Mouse (Mus musculus): ENCODE data around the gene Rapgef3. TPM values are rescaled to one million over a fixed set of nuclear protein-coding genes. Genes with fewer than 3 reads are reported as not detected.

Gene Rapgef3
- polyA plus RNA-seq, 1 experiment from 2014 or later, result 9.0 TPM

- ATAC-seq (ENCODE audit: insufficient read depth, low FRiP score, low read depth), result no peak
- WGBS, result 74% methylated on average over 12 of the region's 12 CpGs
- Histone ChIP-seq H3K27ac (no peak overlapping the region), H3K9ac (no peak overlapping the region), H3K9me3 (no peaks in the 10 kb centered on the region), H3K4me2 (no peak overlapping the region), H3K4me1 (0 out of 2 replicates have a peak, but pooled peaks cover 10% of the 10 kb centered on the region), H3K4me3 (replicated peaks) (no peak overlapping the region), H3K36me3 (no peaks in the 10 kb centered on the region), H3K27me3 (replicated peaks) (no peaks in the 10 kb centered on the region)
Measured at GRCm38 (mm10) chr15:97741662-97742061, 26.1 kb downstream of the Rapgef3 start.

- Histone ChIP-seq H3K9me3 (no peaks in the 10 kb centered on the region), H3K36me3 (no peaks in the 10 kb centered on the region), H3K4me1 (0 out of 2 replicates have a peak, but pooled peaks cover 6% of the 10 kb centered on the region), H3K27ac (no peak overlapping the region), H3K4me3 (replicated peaks) (no peak overlapping the region), H3K4me2 (no peak overlapping the region), H3K9ac (no peak overlapping the region), H3K27me3 (replicated peaks) (no peaks in the 10 kb centered on the region)
- 73% methylated on average over 9 of the region's 9 CpGs for WGBS
- ATAC-seq (ENCODE audit: insufficient read depth, low FRiP score, low read depth), result no peak
Measured at GRCm38 (mm10) chr15:97740283-97740732, 27.5 kb downstream of the Rapgef3 start.

- Histone ChIP-seq H3K4me1 (no peaks in the 10 kb centered on the region), H3K36me3 (no peaks in the 10 kb centered on the region), H3K9me3 (no peaks in the 10 kb centered on the region), H3K4me3 (replicated peaks) (no peak overlapping the region), H3K27ac (no peak overlapping the region), H3K27me3 (replicated peaks) (no peaks in the 10 kb centered on the region), H3K9ac (no peak overlapping the region), H3K4me2 (no peak overlapping the region)
- WGBS, result 82% methylated on average over 7 of the region's 7 CpGs
- no peak for ATAC-seq (ENCODE audit: insufficient read depth, low FRiP score, low read depth)
Measured at GRCm38 (mm10) chr15:97738923-97739322, 28.8 kb downstream of the Rapgef3 start.

- Histone ChIP-seq H3K27ac (no peak overlapping the region), H3K4me1 (no peaks in the 10 kb centered on the region), H3K4me3 (replicated peaks) (no peak overlapping the region), H3K9me3 (no peaks in the 10 kb centered on the region), H3K9ac (no peak overlapping the region), H3K27me3 (replicated peaks) (no peaks in the 10 kb centered on the region), H3K36me3 (no peaks in the 10 kb centered on the region), H3K4me2 (no peak overlapping the region)
- WGBS, result 88% methylated on average over 11 of the region's 11 CpGs
- no peak for ATAC-seq (ENCODE audit: insufficient read depth, low FRiP score, low read depth)
Measured at GRCm38 (mm10) chr15:97731988-97732387, 35.8 kb downstream of the Rapgef3 start.

GRCm38 (mm10) chr15:97731111-97731510 lies 36.7 kb downstream of the Rapgef3 start, which contains the start of gene Endou:
Endou (minus strand) TSS chr15:97731339.
- H3K27ac ChIP-seq, result no peak within 1 kb of the TSS
- no peaks in the 10 kb centered on the region for H3K27me3 ChIP-seq (replicated peaks)
- ATAC-seq (ENCODE audit: insufficient read depth, low FRiP score, low read depth), result no peak
- H3K9me3 ChIP-seq, result no peaks in the 10 kb centered on the region
- no peak within 1 kb of the TSS for H3K4me3 ChIP-seq (replicated peaks)
- H3K9ac ChIP-seq, result no peak within 1 kb of the TSS
- H3K4me1 ChIP-seq, result no peaks in the 10 kb centered on the region
- no peak within 1 kb of the TSS for H3K4me2 ChIP-seq
- H3K36me3 ChIP-seq, result no peaks in the 10 kb centered on the region
- 86% methylated on average over 8 of the region's 8 CpGs for WGBS

- ATAC-seq (ENCODE audit: insufficient read depth, low FRiP score, low read depth), result no peak
- no peaks in the 10 kb centered on the region for H3K9me3 ChIP-seq
- no peaks in the 10 kb centered on the region for H3K36me3 ChIP-seq
- no peak overlapping the region for H3K9ac ChIP-seq
- no peaks in the 10 kb centered on the region for H3K27me3 ChIP-seq (replicated peaks)
- 57% methylated on average over 6 of the region's 6 CpGs for WGBS
- H3K27ac ChIP-seq, result no peak overlapping the region
- H3K4me1 ChIP-seq, result no peaks in the 10 kb centered on the region
- no peak overlapping the region for H3K4me2 ChIP-seq
- no peak overlapping the region for H3K4me3 ChIP-seq (replicated peaks)
Measured at GRCm38 (mm10) chr15:97730365-97730764, 37.4 kb downstream of the Rapgef3 start.

GRCm38 (mm10) chr15:97728804-97729203 lies 39.0 kb downstream of the Rapgef3 start:
- Histone ChIP-seq H3K9ac (no peak overlapping the region), H3K4me2 (no peak overlapping the region), H3K4me1 (no peaks in the 10 kb centered on the region), H3K36me3 (no peaks in the 10 kb centered on the region), H3K9me3 (no peaks in the 10 kb centered on the region), H3K4me3 (replicated peaks) (no peak overlapping the region), H3K27ac (no peak overlapping the region), H3K27me3 (replicated peaks) (no peaks in the 10 kb centered on the region)
- 58% methylated on average over 7 of the region's 7 CpGs for WGBS
- ATAC-seq (ENCODE audit: insufficient read depth, low FRiP score, low read depth), result no peak

GRCm38 (mm10) chr15:97728394-97728793 lies 39.4 kb downstream of the Rapgef3 start:
- Histone ChIP-seq H3K27me3 (replicated peaks) (no peaks in the 10 kb centered on the region), H3K36me3 (no peaks in the 10 kb centered on the region), H3K9me3 (no peaks in the 10 kb centered on the region), H3K9ac (no peak overlapping the region), H3K27ac (no peak overlapping the region), H3K4me1 (no peaks in the 10 kb centered on the region), H3K4me3 (replicated peaks) (no peak overlapping the region), H3K4me2 (no peak overlapping the region)
- 66% methylated on average over 11 of the region's 11 CpGs for WGBS
- no peak for ATAC-seq (ENCODE audit: insufficient read depth, low FRiP score, low read depth)

GRCm38 (mm10) chr15:97727520-97727919 lies 40.3 kb downstream of the Rapgef3 start:
- H3K27ac ChIP-seq, result no peak overlapping the region
- H3K4me3 ChIP-seq (replicated peaks), result no peak overlapping the region
- ATAC-seq (ENCODE audit: insufficient read depth, low FRiP score, low read depth), result no peak
- WGBS, result 63% methylated on average over 5 of the region's 5 CpGs
- H3K27me3 ChIP-seq (replicated peaks), result no peaks in the 10 kb centered on the region
- no peaks in the 10 kb centered on the region for H3K9me3 ChIP-seq
- no peaks in the 10 kb centered on the region for H3K36me3 ChIP-seq
- no peak overlapping the region for H3K9ac ChIP-seq
- H3K4me2 ChIP-seq, result no peak overlapping the region
- no peaks in the 10 kb centered on the region for H3K4me1 ChIP-seq

GRCm38 (mm10) chr15:97727048-97727447 lies 40.7 kb downstream of the Rapgef3 start:
- no peaks in the 10 kb centered on the region for H3K36me3 ChIP-seq
- no peak overlapping the region for H3K4me2 ChIP-seq
- H3K9me3 ChIP-seq, result no peaks in the 10 kb centered on the region
- H3K9ac ChIP-seq, result no peak overlapping the region
- no peak overlapping the region for H3K27ac ChIP-seq
- H3K27me3 ChIP-seq (replicated peaks), result no peaks in the 10 kb centered on the region
- no peaks in the 10 kb centered on the region for H3K4me1 ChIP-seq
- ATAC-seq (ENCODE audit: insufficient read depth, low FRiP score, low read depth), result no peak
- 65% methylated on average over 8 of the region's 8 CpGs for WGBS
- no peak overlapping the region for H3K4me3 ChIP-seq (replicated peaks)

- WGBS, result 84% methylated on average over 13 of the region's 13 CpGs
Measured at GRCm38 (mm10) chr15:97726310-97726709, 41.5 kb downstream of the Rapgef3 start.

GRCm38 (mm10) chr15:97725198-97725785 lies 42.5 kb downstream of the Rapgef3 start:
- ATAC-seq (ENCODE audit: insufficient read depth, low FRiP score, low read depth), result no peak
- H3K9ac ChIP-seq, result no peak overlapping the region
- H3K27ac ChIP-seq, result no peak overlapping the region
- no peaks in the 10 kb centered on the region for H3K36me3 ChIP-seq
- no peak overlapping the region for H3K4me2 ChIP-seq
- no peaks in the 10 kb centered on the region for H3K27me3 ChIP-seq (replicated peaks)
- H3K4me1 ChIP-seq, result no peaks in the 10 kb centered on the region
- H3K9me3 ChIP-seq, result no peaks in the 10 kb centered on the region
- H3K4me3 ChIP-seq (replicated peaks), result no peak overlapping the region
- 78% methylated on average over 6 of the region's 6 CpGs for WGBS

More at GRCm38 (mm10) chr15:97726310-97726709, 41.5 kb downstream of the Rapgef3 start:
- H3K9ac ChIP-seq, result no peak overlapping the region
- H3K36me3 ChIP-seq, result no peaks in the 10 kb centered on the region
- H3K4me2 ChIP-seq, result no peak overlapping the region
- no peak overlapping the region for H3K4me3 ChIP-seq (replicated peaks)
- no peaks in the 10 kb centered on the region for H3K9me3 ChIP-seq
- H3K27me3 ChIP-seq (replicated peaks), result no peaks in the 10 kb centered on the region
- ATAC-seq (ENCODE audit: insufficient read depth, low FRiP score, low read depth), result no peak
- H3K27ac ChIP-seq, result no peak overlapping the region
- no peaks in the 10 kb centered on the region for H3K4me1 ChIP-seq

All from stomach, embryonic 15.5 days (tissue).